Mouse (Mus musculus): ENCODE measurements around the gene Spred3. TPM values are rescaled to one million over a fixed set of nuclear protein-coding genes. Genes with fewer than 3 reads are reported as not detected.
A peak's percentile ranks its signal among the peaks of the same experiment; 100 is the strongest.

Spred3 gene
- total RNA-seq, 2 experiments from 2014 or later: 0.44 to 0.89 TPM

GRCm38 (mm10) chr7:29137429-29137828 is 32.8 kb downstream of the Spred3 start:
- no peak for DNase-seq
- intact Hi-C loops (cut with DNase I): no loop called here

GRCm38 (mm10) chr7:29134693-29135386 is 35.4 kb downstream of the Spred3 start, which contains the start of gene Rasgrp4:
Gene Rasgrp4, plus strand, starts transcription at chr7:29134851.
- no peak for DNase-seq
- intact Hi-C loops (cut with DNase I): no loop called here

GRCm38 (mm10) chr7:29134230-29134629 is 36.0 kb downstream of the Spred3 start:
- no peak for DNase-seq
- intact Hi-C loops (cut with DNase I): no loop called here

- intact Hi-C loops (cut with DNase I): loop anchor here (5.0 kb wide), 1 partner anchor 119 kb away; the partner anchor contains the start of gene 2200002D01Rik
- no peak for DNase-seq
These were observed 41.5 kb downstream of the Spred3 start for GRCm38 (mm10) chr7:29128725-29129124.

- peak; percentile 64 to 74 for DNase-seq
- intact Hi-C loops (cut with DNase I): loop anchor here (2.0 to 5.0 kb wide), 2 partner anchors 121 to 174 kb away; partner anchors contain the start of gene 2200002D01Rik
These were observed 43.9 kb downstream of the Spred3 start for GRCm38 (mm10) chr7:29126173-29126915.

DNA sequence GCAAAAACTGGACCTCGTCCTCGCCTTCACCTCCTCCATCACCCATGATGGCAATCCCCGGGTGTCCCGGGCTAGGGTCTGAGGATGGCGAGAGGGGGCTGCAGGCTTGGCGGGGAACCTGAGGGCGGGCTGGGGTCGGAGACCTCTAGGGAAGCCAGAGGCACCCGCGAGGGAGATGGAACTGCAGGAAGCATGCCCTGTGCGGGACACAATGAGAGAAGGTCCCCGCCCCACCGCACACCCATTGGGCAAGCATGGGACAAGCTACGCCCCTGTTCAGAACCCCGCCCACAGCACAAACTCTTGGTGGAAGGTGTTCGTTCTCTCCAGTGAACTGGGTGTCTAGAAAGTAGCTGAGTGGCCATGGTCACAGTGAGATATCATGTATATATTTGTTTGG is 45.2 kb downstream of the Spred3 start, which contains the start of gene Ryr1:
TSS of gene Ryr1 (minus strand) at position 210 of the 400 bp plus-strand sequence.
- intact Hi-C loops (cut with DNase I): loop anchor here (5.0 kb wide), 1 partner anchor 122 kb away; the partner anchor contains the start of gene 2200002D01Rik
- no peak for DNase-seq

GRCm38 (mm10) chr7:29123531-29124358 is 46.5 kb downstream of the Spred3 start:
- intact Hi-C loops (cut with DNase I): no loop called here

GRCm38 (mm10) chr7:29122821-29123220 is 47.4 kb downstream of the Spred3 start:
- intact Hi-C loops (cut with DNase I): no loop called here
- no peak for DNase-seq

More at GRCm38 (mm10) chr7:29123531-29124358, 46.5 kb downstream of the Spred3 start:
- DNase-seq: no peak

DNA sequence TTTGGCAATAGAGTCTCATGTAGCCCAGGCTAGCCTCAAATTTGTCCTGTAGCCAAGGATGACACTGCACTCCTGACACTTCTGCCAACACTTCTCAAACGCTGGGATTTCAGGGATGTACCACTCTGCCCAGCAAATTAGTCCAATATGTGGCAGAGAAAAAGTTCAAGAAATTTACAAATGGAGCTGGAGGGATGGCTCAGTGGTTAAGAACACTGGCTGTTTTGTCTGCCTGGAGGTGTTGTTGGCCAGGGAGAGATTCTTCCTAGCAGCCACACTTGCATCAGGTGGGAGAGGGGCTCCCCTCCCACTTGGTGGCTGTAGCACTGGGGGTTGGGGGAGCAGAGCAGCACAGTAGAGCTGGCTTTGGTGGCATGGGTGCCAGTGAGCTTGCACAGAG is 50.7 kb downstream of the Spred3 start:
- no peak for DNase-seq
- intact Hi-C loops (cut with DNase I): no loop called here

DNA sequence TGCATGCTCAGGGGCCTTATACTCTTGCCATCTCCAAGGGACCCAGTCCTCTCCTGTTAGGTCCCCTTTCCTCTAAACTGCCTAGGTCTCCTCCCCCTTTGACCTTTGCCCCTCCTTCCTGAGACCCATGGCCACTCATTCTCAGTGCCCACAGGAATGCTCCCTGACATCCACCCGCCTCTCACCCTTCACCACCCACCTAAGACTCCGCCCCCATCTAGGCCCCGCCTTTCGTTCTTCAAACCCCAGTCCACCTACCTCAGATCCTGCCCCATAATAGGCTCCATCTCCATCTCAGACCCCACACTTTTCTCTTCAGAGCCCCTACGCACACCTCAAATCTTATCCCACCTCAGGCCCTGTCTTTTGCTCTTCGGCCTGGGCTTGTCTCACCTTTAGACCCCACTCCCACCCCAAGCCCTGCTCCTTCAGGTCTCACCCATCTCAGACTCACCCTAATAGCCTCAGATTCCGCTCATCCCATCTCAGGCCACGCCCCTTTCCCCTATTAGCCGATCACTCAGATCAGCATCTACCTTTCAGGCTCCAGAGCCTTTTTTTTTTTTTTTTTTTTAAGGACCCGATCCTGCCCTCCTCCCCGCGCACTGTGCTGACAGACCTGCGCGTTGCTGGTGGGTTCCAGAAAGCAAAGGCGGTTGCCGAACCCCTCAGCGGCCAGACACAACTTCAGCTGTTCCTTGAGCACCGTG is 51.9 kb downstream of the Spred3 start:
- intact Hi-C loops (cut with DNase I): no loop called here
- no peak for DNase-seq

- intact Hi-C loops (cut with DNase I): no loop called here
- DNase-seq: peak; percentile 31 to 56
These were observed 60.9 kb downstream of the Spred3 start for GRCm38 (mm10) chr7:29108992-29109955.

Other genes with a start within 250 kb of the Spred3 start
- 10 to 100 TPM; 69.4 to 81.8 TPM for gene Actn4, start 208.1 kb downstream of the Spred3 start, total RNA-seq (2021)
- gene Eif3k, start 188.5 kb downstream of the Spred3 start, total RNA-seq (2021): 100 to 1,000 TPM; 159 to 163 TPM
- gene Map4k1, start 188.4 kb downstream of the Spred3 start, total RNA-seq (2021): under 1 TPM; 0.61 to 0.81 TPM
- gene Ryr1, start 45.2 kb downstream of the Spred3 start, total RNA-seq (2021): under 1 TPM; 0.03 to 0.08 TPM
- 1 to 10 TPM; 1.4 to 1.5 TPM for gene Rasgrp4, start 35.6 kb downstream of the Spred3 start, total RNA-seq (2021)
- gene Fam98c, start 14.2 kb downstream of the Spred3 start, total RNA-seq (2021): 10 to 100 TPM; 10.6 to 12.0 TPM
- gene Ggn, start 201 bp downstream of the Spred3 start, total RNA-seq (2021): under 1 TPM; 0.19 to 0.31 TPM
- gene Psmd8, start 10.3 kb upstream of the Spred3 start, total RNA-seq (2021): 100 to 1,000 TPM; 130 to 132 TPM
- under 1 TPM; 0.31 to 0.51 TPM for gene Catsperg1, start 43.6 kb upstream of the Spred3 start, total RNA-seq (2021)
- 1 to 10 TPM; 2.8 to 3.2 TPM for gene Kcnk6, start 62.1 kb upstream of the Spred3 start, total RNA-seq (2021)
- 10 to 100 TPM; 69.1 to 73.8 TPM for gene Yif1b, start 67.9 kb upstream of the Spred3 start, total RNA-seq (2021)
- 1 to 10 TPM; 1.9 to 2.0 TPM for gene 2200002D01Rik, start 78.1 kb upstream of the Spred3 start, total RNA-seq (2021)
- 10 to 100 TPM; 34.8 to 44.9 TPM for gene Spint2, start 111.5 kb upstream of the Spred3 start, total RNA-seq (2021)
- 10 to 100 TPM in 1 of 2 experiments, 1 to 10 TPM in 1; 9.6 to 10.5 TPM for gene Ppp1r14a, start 118.9 kb upstream of the Spred3 start, total RNA-seq (2021)
- under 1 TPM; 0.44 to 0.51 TPM for gene Dpf1, start 133.5 kb upstream of the Spred3 start, total RNA-seq (2021)

Data from heart, postnatal 36 days (tissue).